Mouse (Mus musculus): ENCODE measurements around the gene Krt18.
"Not testable (repeated sequence)": the region's sequence is repeated elsewhere in the genome, so short reads cannot be mapped to it uniquely, and the experiment has no call there.

The Krt18 gene

DNA sequence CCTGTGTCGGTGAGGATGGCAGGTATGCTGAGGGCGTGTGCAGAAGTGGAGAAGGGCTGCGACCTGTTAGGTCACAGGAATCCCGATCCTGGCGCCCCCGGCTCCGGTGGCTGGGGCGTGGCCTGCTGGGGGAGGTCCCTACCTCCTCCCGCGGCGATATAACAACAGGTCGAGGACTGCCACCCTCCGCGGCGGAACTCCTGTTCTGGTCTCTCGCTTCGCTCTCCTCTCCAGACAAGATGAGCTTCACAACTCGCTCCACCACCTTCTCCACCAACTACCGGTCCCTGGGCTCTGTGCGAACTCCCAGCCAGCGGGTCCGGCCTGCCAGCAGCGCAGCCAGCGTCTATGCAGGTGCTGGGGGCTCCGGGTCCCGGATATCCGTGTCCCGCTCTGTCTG, at the start of gene Krt18:
Gene Krt18, plus strand, starts transcription at position 141 of the 400 bp plus-strand sequence.
- DNase-seq (ENCODE audit: inconsistent ontology term): no peak

DNA sequence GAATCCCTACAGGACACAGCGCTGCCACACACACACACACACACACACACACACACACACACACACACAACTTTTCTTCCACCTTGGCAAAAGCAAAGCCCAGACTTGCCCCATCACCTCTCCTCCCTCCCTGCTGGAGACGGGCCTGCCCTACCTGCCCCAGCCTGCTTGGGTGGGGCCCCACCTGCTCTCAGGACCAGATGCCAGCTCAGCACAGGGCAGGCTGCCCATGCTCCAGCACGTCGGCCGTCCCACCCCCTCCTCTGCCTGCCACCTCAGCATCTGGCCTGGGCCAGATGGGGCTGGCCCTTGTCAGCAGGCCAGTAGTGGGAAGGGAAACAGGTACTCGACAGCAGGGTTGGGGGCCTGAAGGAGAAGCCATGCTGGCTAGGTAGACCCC, 47.1 kb upstream of the Krt18 start:
- DNase-seq (ENCODE audit: inconsistent ontology term): no peak

DNA sequence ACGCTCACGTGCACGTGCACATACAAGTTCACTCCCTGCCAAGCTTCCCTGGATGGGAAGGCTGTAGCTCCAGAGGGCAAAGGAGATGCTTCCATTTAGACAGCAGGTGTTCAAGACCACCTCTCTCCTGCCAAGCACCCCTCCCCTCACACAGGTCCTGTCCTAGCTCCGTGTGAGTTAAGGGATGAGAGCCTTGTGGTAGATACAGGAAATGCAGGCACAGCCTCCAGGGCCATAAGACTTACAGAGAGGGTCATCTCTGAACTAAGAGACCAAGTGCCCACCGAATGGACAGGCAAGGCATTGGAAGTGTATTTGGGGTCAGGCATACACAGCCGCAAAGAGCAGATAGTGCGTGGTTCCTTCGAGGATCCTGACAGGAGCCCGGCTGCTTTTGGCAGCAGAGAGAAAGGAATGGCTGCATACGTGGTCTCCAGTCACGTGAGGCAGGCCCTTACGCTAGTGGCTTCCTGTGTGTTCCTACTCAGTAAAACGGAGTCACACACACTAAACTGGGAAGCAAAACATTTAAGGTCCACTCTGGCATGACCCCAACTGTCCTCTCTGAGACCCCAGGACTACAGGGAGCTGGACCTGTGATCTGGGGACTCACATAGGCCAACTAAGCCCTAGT, 44.5 kb upstream of the Krt18 start:
- no peak for DNase-seq (ENCODE audit: inconsistent ontology term)

DNA sequence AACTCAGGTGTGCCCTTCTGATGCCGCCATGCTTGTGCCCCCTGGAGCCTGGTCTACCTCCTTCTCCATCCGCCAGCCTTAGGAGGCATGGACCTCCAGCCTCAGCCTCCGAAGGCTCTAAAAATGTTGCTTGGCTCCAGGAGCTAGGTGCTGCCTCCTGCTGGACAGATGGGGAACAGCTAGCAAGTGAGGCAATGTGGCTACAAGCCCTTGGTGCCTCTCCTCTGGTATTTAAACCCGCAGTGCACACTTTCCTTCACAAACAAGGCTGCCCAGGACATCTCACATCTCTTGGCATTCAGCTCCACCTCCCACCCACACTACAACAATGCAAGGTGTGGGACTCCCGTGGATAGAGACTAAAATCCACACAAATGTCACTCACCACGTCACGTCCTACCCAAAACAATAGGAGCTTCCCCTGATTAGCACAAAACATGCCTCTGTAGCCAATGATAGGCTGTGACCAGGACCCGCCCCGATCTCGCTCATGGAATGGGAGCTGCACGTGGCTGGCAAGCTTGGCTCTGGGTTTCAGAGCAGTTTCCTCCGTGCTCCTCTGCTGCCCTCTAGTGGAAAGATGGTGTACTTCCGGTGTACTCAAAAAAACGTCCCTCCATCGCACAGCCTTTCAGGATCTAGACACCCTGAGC, 43.9 kb upstream of the Krt18 start:
- DNase-seq (ENCODE audit: inconsistent ontology term): peak; percentile 95

DNA sequence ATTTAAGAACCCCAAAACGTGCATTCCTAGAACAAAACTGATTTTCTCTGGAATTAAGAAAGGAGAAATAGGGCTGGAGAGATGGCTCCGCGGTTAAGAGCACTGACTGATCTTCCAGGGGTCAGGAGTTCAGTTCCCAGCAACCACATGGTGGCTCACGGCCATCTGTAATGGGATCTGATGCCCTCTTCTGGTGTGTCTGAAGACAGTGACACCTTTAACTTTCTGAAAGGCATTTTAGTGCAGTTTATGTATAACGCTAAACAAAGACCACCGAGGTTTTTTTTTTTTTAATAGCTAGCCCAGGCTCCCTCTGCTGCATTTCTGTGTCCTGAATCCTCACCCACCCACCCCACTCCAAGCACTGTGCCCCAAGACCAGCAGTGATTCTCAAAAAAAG, 43.2 kb upstream of the Krt18 start:
- no peak for DNase-seq (ENCODE audit: inconsistent ontology term)

DNA sequence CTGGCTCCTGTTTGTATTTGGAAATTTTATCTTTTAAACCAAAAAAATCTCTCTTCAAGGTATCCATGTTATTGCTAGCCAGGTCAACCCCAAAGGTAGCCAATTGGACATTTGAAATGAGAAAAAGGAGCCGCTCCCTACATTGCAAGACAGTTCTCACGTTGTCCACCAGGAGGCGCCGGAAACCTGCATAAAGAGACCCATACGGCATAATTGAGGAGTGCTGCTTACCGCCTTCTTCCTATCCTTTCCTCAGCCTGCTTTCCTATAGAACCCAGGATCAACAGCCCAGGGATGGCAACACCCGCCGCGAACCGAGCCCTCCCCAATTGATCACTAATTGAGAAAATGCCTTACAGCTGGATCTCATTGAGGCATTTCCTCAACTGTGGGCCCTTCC, 39.9 kb upstream of the Krt18 start:
- peak; percentile 63 for DNase-seq (ENCODE audit: inconsistent ontology term)

DNA sequence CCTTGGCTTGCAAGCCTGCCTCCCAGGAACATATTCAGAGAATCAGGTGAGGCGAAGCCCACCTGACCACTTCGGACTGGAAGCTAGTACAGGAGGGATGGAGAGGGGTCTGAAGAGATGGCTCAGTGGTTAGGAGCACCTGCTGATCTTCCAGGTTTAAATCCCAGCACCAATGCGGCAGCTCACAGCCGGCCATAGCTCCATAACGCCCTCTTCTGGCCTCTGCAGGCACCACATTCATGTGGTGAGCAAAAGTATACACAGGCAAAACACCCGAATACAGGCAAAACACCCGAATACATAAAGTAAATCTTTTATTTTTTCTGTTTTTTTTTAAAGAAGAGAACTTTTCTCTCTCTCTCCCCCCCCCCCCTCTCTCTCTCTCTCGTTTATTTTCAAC, 39.3 kb upstream of the Krt18 start:
- DNase-seq (ENCODE audit: inconsistent ontology term): no peak

DNA sequence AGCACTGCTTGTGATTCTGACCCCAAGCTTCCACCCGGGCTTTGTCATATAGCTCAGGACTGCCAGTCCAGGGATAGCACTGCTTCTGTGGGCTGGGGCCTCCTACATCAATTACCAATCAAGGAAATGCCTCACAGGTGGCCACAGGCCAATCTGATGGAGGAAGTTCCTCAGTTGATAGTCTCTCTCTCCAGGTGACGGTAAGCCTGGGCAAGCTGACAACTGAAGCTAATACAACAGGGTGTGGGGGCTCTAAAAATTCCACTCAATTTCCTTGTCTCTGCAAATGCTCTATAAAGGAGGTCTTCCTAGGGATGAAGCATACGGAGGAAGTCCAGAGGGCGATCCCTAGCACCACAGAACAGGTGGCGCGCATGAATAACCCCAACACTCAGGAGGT, 37.0 kb upstream of the Krt18 start:
- DNase-seq (ENCODE audit: inconsistent ontology term): no peak

DNA sequence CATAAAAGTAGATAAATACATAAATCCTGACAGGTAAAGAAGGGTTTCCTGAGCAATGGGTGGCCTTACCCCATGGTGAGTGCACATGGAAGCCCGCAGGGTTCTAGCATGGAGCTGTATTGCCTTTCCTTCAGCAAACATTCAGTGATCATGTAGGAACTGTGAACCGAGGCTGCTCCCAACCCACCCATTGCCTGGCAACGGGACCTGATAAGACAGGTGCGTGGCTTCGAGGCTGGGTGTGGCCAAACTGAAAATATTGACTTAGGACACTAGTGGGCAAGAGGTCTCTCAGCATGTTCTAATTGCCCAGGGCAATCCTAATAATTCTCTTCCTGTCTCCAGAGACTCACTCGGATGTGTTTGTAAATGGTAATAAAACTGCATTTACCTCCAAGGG, 33.6 kb upstream of the Krt18 start:
- no peak for DNase-seq (ENCODE audit: inconsistent ontology term)

DNA sequence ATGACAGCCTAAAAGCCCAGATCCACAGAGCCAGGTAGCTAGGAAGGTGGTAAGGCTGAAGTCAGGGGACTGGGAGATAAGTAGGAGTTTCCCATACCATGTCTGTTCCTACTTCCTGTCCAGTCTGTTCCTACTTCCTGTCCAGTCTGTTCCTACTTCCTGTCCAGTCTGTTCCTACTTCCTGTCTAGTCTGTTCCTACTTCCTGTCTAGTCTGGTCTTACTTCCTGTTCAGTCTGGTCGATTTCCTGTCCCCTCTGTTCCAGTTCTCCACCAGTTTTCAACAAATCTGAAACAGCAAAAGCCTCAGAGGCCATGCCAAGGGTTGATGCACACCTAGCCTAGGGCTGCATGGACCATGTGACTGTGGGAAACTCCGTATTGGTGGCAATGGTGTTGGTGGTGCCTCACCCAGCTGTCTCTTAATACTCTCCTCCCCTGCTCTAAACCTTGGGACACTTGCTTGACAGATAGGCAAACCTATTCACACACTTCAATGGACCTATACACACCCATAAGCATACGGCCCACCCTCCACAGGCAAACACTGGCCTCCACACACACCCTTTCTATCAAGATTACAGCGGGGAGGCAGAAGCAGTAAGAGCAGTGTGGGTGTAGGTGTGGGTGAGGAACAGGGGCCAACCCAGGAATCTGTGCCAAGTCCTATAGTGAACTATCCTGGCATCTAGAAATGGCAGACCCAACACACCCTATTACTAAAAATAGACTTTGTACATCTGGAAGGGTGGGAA, 32.3 kb upstream of the Krt18 start:
- no peak for DNase-seq (ENCODE audit: inconsistent ontology term)

DNA sequence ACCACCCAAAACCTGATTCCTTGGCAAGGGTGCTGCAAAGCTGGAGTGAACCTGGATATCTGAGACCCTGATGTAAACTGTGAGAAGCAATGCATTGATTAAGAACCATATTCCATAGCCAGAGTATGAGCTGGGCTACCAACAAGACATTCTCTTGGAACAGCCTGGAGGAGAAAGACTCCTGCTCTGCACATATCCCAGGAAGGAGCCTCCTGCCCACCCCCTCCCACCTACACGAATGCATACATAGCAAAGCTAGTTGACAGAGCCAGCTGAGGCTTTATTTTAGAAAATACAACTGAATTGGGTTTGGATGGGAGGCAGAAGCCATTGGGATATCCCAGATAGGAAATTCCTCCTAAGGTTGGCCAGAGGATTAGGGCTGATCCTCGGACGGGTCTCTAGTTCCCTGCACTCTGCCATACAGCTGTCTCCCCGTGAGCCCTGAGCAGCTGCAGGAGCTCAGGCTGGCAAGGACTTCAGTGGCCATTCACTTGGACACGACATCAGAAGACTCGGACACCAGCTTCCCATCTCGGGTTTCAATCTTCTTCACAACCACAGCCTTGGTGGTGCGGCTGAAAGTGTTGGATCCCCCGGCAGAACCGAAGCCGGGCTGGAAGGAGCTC, 31.4 kb upstream of the Krt18 start:
- not testable (repeated sequence) for DNase-seq (ENCODE audit: inconsistent ontology term)

DNA sequence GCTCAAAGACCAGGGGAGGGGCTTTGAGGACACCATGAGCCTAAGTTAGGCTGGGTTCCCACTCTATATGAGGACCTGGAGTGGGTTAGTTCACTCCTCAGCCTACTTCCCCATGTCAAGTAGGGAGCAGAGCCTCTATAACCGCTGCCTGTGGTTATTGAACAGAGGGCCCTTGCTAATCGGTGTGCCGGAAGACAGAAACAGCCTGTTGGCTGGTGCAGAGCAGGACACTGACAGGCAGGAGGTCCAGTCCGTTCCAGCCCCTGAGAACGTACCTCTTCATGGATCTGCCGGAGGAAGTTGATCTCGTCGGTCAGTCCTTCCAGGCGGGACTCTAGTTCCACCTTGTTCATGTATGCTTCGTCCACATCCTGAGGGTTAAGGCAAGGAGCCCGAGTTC, 28.8 kb upstream of the Krt18 start:
- DNase-seq (ENCODE audit: inconsistent ontology term): no peak

DNA sequence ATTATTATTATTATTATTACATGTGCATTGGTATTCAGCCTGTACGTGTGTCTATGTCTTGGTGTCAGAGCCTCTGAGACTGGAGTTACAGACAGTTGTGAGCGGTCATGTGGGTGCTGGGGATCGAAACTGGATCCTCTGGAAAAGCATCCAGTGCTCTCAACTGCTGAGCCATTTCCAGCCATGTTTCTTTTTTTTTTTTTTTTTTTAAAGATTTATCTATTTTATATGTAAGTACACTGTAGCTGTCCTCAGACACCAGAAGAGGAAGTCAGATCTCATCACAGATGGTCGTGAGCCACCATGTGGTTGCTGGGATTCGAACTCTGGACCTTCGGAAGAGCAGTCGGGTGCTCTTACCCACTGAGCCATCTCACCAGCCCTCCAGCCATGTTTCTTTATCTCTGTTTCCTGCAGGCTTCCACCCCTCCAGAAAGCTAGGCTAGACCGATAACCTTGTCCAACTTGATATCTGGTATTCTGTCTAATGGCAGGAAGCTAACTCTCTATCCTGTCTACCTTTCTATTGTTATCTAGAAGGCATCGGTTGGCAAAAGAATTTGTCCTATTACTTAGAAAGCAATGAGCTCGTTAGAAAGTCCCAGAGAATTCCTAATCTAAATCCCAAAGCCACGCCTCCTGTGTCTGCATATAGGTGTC, 28.2 kb upstream of the Krt18 start:
- no peak for DNase-seq (ENCODE audit: inconsistent ontology term)

DNA sequence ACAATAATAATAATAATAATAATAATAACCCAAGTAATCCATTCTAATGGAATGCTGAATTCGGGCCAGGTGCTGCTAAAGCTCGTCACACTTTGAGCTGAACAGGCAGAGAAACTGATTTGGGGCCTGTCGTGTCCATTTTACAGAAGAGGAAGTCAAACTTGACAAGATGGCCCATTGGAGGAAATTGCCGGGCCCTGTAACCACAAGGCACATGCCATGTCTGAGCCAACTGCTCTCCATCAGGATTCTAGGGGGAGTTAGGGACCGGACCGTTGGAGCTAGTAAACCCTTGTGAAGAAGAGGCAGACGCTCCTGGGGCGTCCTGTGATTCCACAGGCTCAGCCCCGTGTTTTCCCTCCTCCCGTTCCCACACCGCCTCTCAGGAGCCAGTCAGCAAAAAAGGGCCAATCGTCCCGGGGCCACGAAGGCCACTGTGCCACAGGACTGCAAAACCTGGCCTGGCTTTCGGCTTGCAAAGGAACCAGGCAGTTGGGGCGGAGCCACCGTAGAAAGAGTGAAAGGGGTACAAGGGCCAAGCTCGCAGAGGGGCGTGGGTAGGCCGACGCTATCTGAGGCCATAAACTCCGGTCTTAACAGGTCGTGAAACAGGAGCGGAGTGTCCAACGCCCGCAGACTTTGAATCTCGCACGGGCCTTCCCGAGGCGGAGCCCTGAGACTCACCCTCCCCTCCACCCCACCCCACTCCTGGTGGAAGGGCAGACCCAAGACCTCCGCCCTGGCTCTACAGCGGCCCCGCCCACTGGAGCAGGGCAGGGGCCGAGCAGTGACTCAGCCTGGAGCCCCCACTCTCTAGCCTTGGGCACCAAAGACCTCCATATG, 25.1 kb upstream of the Krt18 start:
- DNase-seq (ENCODE audit: inconsistent ontology term): peak; percentile 83

DNA sequence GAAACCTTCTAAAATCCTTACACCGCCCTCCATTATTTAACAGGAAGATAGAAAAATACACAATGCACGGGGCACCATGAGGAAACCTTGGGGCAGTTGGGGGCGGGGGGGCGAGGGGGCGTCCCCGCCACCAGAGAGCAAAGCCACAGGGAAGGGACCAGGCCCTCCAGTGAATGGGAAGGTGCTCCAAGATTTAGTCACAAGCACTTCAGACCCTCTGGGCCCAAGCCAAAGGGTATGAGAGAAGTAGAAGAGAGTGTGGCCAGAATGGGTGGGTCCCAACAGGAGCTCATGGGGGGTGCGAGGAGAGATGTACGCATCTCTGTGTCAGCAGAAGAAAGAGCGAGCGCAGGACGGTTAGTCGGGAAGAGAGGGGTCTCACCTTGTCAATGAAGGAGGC, 24.5 kb upstream of the Krt18 start:
- no peak for DNase-seq (ENCODE audit: inconsistent ontology term)

DNA sequence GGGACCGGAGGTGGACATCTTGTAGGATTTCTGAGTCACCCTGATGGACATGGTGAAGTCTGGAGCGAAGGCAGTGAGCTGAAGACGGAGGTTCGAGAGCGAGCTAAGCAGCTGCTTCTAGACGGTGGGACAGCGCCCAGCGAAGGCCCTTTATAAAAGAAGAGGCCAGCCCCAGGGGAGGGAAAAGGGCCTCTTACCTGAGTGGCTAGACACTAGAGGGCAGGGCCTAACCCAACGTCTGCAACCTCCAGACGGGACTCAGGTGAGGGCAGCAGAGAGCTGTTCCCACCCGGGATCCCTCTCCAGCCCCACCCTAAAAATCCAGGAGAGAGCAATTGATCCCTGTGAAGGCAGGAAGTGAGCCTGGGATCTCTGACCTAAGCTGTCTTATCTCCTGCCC, 23.8 kb upstream of the Krt18 start, which contains the start of gene Krt8:
Gene Krt8, minus strand, starts transcription at position 294 of the 400 bp plus-strand sequence.
- no peak for DNase-seq (ENCODE audit: inconsistent ontology term)

DNA sequence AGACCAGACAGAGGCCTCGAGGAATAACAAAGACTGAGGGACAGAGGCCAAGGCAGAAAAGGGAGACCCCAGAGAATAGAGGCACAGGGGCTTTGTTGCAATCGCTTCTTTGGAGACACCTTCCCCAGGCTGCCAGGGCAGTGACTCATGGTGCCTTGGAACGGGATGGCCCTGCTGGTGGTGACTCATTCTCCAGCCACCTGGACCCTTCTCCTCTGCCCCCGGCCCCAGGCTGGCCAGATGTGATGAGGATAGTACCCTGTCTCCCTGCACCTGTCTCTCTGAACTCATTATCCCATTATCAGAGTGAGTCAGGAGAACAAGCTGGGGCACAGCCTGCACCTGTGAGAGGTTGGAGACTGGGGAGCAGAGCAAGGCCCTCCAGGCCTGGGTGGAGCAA, 22.7 kb upstream of the Krt18 start:
- DNase-seq (ENCODE audit: inconsistent ontology term): peak; percentile 70

DNA sequence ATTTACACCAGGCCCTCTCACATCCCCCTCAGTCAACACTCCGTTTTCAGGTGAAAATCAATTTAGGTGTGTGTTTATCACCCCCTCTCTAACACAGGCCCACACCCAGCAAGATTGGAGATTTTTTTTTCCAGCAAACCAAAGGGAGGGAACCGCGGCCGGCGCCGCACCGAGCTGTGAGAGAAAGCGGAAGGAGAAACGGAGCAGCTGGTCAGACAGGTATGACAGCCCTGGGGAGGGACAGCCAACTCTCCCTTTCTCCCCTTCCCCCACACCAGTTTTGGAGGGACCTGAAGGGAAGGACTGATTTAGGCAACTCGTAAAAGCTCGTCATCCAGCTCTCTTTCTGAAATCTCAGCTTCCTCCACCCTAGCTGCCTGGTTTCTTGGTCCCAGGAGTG, 21.7 kb upstream of the Krt18 start:
- no peak for DNase-seq (ENCODE audit: inconsistent ontology term)

DNA sequence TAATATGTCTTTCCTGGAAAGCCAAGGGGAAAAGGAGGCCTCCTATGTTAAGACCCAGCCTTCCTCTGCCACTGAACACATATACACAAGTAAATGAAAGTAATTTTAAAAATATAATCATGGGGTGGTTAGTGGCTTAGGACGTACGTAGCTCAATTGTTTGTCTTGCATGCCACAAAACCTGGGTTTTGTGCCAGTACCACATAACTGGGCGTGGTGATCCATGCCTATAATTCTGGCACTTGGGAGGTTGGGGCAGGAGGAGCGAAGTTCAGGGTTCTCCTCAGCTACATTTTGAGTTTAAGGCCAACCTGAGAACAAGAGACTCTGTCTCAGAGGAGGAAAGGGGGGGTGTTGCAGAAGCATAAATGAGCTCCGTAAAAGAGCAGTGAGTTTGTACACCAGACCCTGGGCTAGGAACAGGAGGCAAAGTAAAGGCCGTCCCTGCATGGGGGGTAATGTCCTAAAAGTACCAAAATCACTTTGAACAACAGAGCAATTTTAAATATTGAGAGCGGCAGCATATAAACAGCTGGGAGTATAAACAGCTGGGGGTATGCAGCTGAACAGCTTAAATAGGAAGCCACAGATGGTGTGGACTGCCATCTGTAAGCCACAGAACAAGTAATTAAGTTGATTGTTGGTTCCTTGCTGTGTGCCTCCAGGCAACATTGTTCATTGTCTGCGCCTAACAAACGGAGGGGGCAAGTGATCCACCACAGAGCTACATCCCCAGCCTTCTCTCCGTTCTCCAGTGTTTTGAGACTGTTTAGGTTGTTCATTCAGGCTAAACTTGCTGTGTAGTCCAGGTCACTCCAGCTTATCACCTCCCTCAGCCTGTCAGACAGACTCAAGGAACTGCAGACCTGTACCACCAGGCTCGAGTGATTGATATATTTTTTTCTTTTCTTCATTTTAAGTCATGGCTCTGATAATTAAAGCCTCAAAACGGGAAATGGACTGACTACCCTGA, 20.6 kb upstream of the Krt18 start:
- DNase-seq (ENCODE audit: inconsistent ontology term): peak; percentile 45

All from Muller cell, postnatal 12 days (primary cell).